Mouse (Mus musculus) ES-E14 (cell line): ENCODE data around the gene Itpr1.

Experiments used
- HCFC1 ChIP-seq: IDR thresholded peaks from 2 replicates; pipeline ENCODE4 v1.6.1; 2012; ENCODE audit warnings: low read length, inconsistent platforms, borderline replicate concordance; ENCODE audit not compliant: insufficient read depth
- MAFK ChIP-seq: IDR thresholded peaks from 2 replicates; pipeline ENCODE4 v1.6.1; 2014; ENCODE audit warnings: mild to moderate bottlenecking, low read depth, low read length, inconsistent platforms; ENCODE audit not compliant: insufficient read depth
- ZC3H11A ChIP-seq: IDR thresholded peaks from 2 replicates; pipeline ENCODE4 v1.6.1; 2012; ENCODE audit warnings: low read depth, mild to moderate bottlenecking, inconsistent platforms, low read length, borderline replicate concordance
- ZNF384 ChIP-seq: IDR thresholded peaks from 2 replicates; pipeline ENCODE4 v1.6.1; 2012; ENCODE audit warnings: low read depth, low read length, inconsistent platforms

DNA sequence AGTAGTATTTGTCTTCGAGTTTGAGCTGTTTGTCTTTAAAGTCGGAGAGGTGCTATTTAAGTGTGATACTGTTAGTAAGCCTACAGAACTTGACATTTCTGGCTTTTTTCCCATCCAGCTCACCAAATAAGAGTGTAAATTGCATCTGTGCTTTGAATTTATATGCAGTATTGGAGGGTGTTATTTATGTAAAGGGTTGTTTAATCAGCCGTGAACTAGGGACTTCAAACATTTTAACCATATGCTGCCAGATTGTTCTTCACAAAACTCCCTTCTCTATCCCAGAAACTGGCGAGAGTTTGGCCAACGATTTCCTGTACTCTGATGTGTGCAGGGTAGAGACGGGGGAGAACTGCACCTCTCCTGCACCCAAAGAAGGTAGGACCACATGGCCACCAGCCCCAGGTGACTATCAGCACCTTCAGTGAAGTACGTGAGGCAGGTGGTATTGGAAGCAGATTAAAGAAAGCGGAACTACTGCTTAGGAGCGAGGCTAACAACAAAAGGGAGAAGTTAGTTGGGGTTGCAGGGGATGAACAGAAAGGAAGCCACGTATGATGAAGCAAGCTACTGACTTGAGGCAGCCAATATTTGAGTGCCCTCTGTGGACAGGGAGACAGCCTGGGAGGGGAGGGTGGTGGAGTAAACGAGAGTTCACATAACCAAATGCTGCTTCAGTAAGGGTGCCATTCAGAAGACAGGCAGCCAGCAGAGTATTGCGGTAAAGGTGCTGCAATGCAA lies 304.5 kb downstream of the Itpr1 start:
- TF ChIP-seq MAFK = no peak
- TF ChIP-seq ZC3H11A = no peak
- no peak for TF ChIP-seq HCFC1
- TF ChIP-seq ZNF384 = no peak
